Mouse (Mus musculus) neural tube, embryonic 15.5 days (tissue): ENCODE measurements around the gene Tm7sf2. TPM values are rescaled to one million over a fixed set of nuclear protein-coding genes. Genes with fewer than 3 reads are reported as not detected.

ENCODE experiments used
- ATAC-seq: fragments of 200-750 bp; cut with Nextera tagmentation; 2 replicates; pipeline ENCODE4 v1.8.0; 2017; ENCODE audit warnings: mild to moderate bottlenecking, moderate TSS enrichment, moderate library complexity; ENCODE audit not compliant: low FRiP score
- H3K27ac ChIP-seq: fragments of 300-500 bp; sonication (generic); replicated peaks from 2 replicates; pipeline ENCODE4 v1.5.1; 2015; ENCODE audit warnings: mild to moderate bottlenecking, inconsistent platforms
- H3K27me3 ChIP-seq: fragments of 300-500 bp; sonication (generic); replicated peaks from 2 replicates; pipeline ENCODE4 v1.6.1; 2015; ENCODE audit warnings: inconsistent platforms
- H3K36me3 ChIP-seq: fragments of 300-500 bp; sonication (generic); 2 replicates; pipeline ENCODE4 v1.6.1; 2015; ENCODE audit warnings: inconsistent platforms
- H3K4me1 ChIP-seq: fragments of 300-500 bp; sonication (generic); 2 replicates; pipeline ENCODE4 v1.6.1; 2015; ENCODE audit warnings: inconsistent platforms
- H3K4me2 ChIP-seq: fragments of 300-500 bp; sonication (generic); 2 replicates; pipeline ENCODE4 v1.6.1; 2015; ENCODE audit warnings: inconsistent platforms, mild to moderate bottlenecking, moderate library complexity
- H3K4me3 ChIP-seq: fragments of 300-500 bp; sonication (generic); replicated peaks from 2 replicates; pipeline ENCODE4 v1.5.1; 2015; ENCODE audit warnings: mild to moderate bottlenecking, inconsistent platforms
- H3K9ac ChIP-seq: fragments of 300-500 bp; sonication (generic); replicated peaks from 2 replicates; pipeline ENCODE4 v1.6.1; 2015; ENCODE audit warnings: mild to moderate bottlenecking, inconsistent platforms
- H3K9me3 ChIP-seq: fragments of 300-500 bp; sonication (generic); replicated peaks from 2 replicates; pipeline ENCODE4 v1.6.1; 2016; ENCODE audit warnings: inconsistent platforms
- WGBS: fragments of 180-500 bp; shearing (Covaris S2); methylation state at CpG from one replicate; pipeline ENCODE4 v1.1.7; 2015; ENCODE audit warnings: mixed read lengths; 5-methylcytosine and 5-hydroxymethylcytosine counted together
- polyA plus RNA-seq: library from polyadenylated mRNA; unstranded; fragments of >200 nt; fragmentation: Nextera tagmentation; extraction: Ambion mirVana; gene quantifications from 2 replicates; pipeline ENCODE4 v1.2.1, GENCODE M21; 2015

Tm7sf2 gene
- polyA plus RNA-seq, 1 experiment from 2014 or later, result 61.6 TPM

DNA sequence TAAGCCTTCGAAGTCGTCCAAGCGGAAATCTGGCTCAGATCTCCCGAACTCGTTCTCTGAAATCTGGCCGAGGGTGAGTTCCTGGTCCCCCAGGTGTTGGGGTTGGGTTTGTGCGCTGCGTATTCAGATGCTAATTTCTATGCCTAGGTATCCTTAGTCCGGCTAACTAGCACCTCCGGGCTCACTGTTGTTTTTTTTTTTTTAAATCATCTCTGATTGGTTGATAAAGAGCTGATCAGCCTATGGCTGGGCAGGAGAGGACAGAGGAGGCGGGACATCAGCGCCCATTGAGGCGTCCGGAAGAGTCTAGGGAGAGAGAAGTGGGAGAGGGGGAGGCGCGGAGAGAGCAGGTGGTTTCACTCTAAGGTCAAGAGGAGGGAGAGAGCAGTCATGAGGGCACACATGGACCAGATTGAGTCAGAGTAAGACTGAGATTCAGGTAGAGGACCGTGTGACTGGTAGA, 17.3 kb upstream of the Tm7sf2 start:
- peaks cover 30% of the 10 kb centered on the region for H3K4me1 ChIP-seq
- ATAC-seq, result peak; percentile 36; the same call in 1 of the 2 replicates
- WGBS, result under 1% methylated on average over 17 of the region's 17 CpGs
- no peaks in the 10 kb centered on the region for H3K27me3 ChIP-seq
- peak overlapping the region; percentile 94 for H3K4me2 ChIP-seq
- no peaks in the 10 kb centered on the region for H3K9me3 ChIP-seq
- H3K4me3 ChIP-seq, result peak overlapping the region; percentile 67
- H3K9ac ChIP-seq, result no peak overlapping the region
- H3K36me3 ChIP-seq, result peaks cover 26% of the 10 kb centered on the region
- no peak overlapping the region for H3K27ac ChIP-seq

DNA sequence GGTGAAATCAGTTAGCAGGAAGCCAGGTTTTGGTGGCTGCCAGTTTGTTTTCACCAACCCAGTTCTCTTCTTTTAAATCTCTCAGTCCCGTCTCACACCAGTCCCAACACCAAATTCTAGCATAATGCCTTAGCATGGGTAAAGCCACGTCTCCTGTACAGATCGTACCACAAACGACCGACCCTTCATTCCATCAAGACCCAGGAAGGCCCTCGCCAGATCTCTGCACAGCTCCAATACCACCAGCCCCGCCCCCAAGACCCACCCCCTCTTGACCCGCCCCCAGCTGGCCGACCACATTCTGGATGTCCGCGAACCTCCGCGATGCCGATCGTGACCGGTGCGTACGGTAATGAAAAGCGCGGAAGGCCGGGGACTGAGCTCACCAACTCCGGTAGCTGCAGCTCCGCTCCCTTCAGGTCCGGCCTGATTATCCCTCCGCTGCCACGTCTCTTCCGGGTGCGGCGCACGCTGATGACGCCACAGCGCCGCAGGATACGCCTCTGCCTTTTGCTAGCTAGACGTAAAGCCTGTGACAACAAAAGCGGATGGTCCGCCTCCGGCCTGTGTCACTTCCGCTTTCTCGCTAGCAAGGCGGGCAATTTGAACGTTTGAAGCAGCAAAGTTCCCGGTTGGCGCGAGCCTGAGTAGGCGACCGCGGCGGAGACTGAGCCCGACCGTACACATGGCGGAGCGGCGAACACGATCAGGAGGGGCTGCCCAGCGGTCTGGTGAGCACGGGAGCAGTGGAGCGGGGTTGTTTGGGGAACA, 16.5 kb upstream of the Tm7sf2 start, which contains the start of the genes Zfpl1 and Cdca5:
Gene Zfpl1 (minus strand): TSS at position 479 of the 771 bp plus-strand sequence.
Gene Cdca5 (plus strand): TSS at position 506 of the 771 bp plus-strand sequence.
- H3K4me3 ChIP-seq, result peak within 1 kb of the TSS; percentile 67
- peak within 1 kb of the TSS; percentile 71 for H3K27ac ChIP-seq
- peak within 1 kb of the TSS; percentile 65 for H3K9ac ChIP-seq
- under 1% methylated on average over 58 of the region's 58 CpGs for WGBS
- peak within 1 kb of the TSS; percentile 94 for H3K4me2 ChIP-seq
- peaks cover 30% of the 10 kb centered on the region for H3K4me1 ChIP-seq
- H3K9me3 ChIP-seq, result no peaks in the 10 kb centered on the region
- H3K36me3 ChIP-seq, result peaks cover 34% of the 10 kb centered on the region
- no peaks in the 10 kb centered on the region for H3K27me3 ChIP-seq
- ATAC-seq, result peak; percentile 91

DNA sequence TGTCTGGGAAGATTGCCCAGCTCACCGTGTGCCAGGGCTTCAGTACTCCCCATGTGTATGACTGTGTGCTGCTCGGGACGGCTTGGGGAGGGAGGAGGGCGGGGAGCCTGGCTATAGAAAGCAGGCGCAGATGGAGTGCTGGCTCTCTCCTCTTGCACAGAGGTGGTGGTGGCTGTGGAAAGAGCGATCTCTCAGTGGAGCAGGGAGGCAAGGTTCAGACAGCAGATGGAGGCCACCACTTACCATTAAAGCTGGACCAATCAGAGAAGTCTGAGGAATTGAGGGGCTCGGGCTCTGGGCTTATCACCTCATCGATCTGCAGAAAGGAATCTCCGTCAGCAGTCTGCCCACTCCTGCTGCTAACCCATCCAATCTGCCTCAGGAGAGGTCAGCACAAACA, 14.0 kb upstream of the Tm7sf2 start, which contains the start of gene Gm28374:
Gene Gm28374 (minus strand): TSS at position 101 of the 400 bp plus-strand sequence.
- no peak within 1 kb of the TSS for H3K4me3 ChIP-seq
- no peaks in the 10 kb centered on the region for H3K27me3 ChIP-seq
- H3K4me1 ChIP-seq, result peaks cover 37% of the 10 kb centered on the region
- no peak within 1 kb of the TSS for H3K9ac ChIP-seq
- WGBS, result 92% methylated on average over 9 of the region's 9 CpGs
- H3K36me3 ChIP-seq, result peaks cover 35% of the 10 kb centered on the region
- no peak within 1 kb of the TSS for H3K27ac ChIP-seq
- no peak for ATAC-seq
- H3K9me3 ChIP-seq, result no peaks in the 10 kb centered on the region
- H3K4me2 ChIP-seq, result no peak within 1 kb of the TSS

DNA sequence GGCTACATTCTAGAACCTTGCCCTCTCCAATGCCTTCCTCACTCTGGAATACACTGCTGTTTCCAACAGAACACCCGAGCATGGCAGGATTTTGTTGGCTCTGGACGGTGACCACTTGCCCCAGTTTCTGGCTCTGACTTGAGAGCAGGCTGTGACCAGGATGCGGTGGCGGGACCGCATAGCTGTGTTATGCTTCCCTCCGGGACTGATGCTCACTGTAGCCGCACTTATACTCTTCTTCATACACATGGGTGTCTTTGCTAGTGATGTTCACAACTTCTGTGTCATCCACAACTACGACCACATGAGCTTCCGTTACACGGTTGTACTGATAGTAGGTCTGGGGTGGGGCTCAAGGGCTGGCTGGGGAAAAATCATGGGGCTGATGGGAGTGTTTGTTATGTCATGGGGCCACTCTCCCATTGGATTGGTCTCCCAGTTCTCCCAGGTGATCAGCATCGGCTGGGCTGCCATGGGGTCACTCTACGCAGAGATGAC, 11.9 kb upstream of the Tm7sf2 start, which contains the start of gene Tmem262:
Gene Tmem262 (plus strand): TSS at position 51 of the 498 bp plus-strand sequence.
- no peak for ATAC-seq
- no peak within 1 kb of the TSS for H3K27ac ChIP-seq
- no peaks in the 10 kb centered on the region for H3K9me3 ChIP-seq
- H3K4me1 ChIP-seq, result peaks cover 45% of the 10 kb centered on the region
- H3K4me3 ChIP-seq, result no peak within 1 kb of the TSS
- 94% methylated on average over 12 of the region's 12 CpGs for WGBS
- no peak within 1 kb of the TSS for H3K4me2 ChIP-seq
- no peaks in the 10 kb centered on the region for H3K27me3 ChIP-seq
- peaks cover 35% of the 10 kb centered on the region for H3K36me3 ChIP-seq
- no peak within 1 kb of the TSS for H3K9ac ChIP-seq

DNA sequence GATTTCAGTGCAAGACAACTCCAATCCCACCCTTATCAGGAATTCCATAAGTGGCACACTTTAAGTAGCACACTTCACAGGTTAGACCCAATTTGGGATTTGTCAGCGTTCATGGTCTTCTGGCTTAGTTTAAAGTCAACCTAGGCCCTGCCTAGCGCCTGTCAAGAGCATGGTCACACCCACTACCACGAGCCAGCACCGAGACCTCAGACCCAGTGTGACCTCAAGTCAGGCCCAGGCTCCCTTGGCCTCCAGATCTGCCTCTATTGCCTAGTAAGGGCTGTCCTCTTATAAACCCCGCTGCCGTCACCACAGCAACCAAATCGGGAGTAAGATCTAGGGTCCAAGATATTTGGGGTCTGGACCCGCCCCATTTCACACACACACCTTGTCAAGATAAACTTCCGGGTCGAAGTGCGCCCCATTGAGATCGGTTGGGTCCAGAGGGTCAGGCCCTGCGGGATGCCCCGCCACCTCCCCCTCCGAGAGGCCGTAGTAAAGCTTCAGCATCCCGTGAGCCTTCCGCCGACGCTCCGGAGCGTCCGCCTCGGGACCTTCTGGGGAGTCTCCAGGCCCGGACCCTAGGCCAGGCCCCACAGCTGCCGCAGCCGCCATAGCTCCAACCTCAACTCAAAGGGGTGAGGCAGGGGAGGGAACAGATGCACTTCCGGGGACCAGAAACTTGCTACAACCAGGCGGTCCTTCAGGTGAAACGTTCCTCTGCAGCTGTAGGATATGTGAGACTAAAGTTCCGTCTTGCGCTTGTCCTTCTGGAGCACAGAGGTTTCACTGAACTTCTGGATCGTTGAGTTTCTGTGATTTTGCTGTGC, 8.6 kb upstream of the Tm7sf2 start, which contains the start of gene Vps51:
Gene Vps51 (minus strand): TSS at position 668 of the 830 bp plus-strand sequence.
- H3K27me3 ChIP-seq, result no peaks in the 10 kb centered on the region
- H3K4me3 ChIP-seq, result peak within 1 kb of the TSS; percentile 63
- H3K36me3 ChIP-seq, result peaks cover 24% of the 10 kb centered on the region
- ATAC-seq, result peak; percentile 87
- H3K27ac ChIP-seq, result peak within 1 kb of the TSS; percentile 92
- H3K9ac ChIP-seq, result peak within 1 kb of the TSS; percentile 63
- WGBS, result 2% methylated on average over 33 of the region's 33 CpGs
- H3K4me2 ChIP-seq, result peak within 1 kb of the TSS; percentile 91
- no peaks in the 10 kb centered on the region for H3K9me3 ChIP-seq
- peaks cover 27% of the 10 kb centered on the region for H3K4me1 ChIP-seq

DNA sequence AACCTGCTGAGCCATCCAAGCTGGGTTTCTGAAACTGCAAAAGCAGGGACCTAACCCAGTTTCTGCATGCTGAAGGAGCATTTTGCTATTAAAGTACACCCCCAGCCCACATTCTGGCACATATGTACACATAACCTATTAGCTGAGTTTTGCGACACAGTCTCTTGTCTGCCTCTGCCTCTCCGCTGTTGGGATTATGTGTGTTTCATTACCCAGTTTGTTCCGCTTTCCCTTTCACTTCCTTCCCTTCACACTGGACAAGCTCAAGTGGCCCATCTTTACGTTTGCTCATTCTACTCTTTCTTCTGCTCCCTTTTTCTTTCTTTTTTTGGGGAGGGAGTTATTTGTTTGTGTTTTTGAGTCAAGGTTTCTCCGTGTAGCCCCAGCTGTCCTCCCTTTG, 5.7 kb upstream of the Tm7sf2 start:
- Histone ChIP-seq H3K27ac (no peak overlapping the region), H3K9me3 (no peaks in the 10 kb centered on the region), H3K4me3 (no peak overlapping the region), H3K36me3 (peaks cover 29% of the 10 kb centered on the region), H3K9ac (no peak overlapping the region), H3K4me1 (peaks cover 27% of the 10 kb centered on the region), H3K27me3 (no peaks in the 10 kb centered on the region), H3K4me2 (no peak overlapping the region)
- ATAC-seq, result no peak
- 90% methylated on average over 5 of the region's 5 CpGs for WGBS

DNA sequence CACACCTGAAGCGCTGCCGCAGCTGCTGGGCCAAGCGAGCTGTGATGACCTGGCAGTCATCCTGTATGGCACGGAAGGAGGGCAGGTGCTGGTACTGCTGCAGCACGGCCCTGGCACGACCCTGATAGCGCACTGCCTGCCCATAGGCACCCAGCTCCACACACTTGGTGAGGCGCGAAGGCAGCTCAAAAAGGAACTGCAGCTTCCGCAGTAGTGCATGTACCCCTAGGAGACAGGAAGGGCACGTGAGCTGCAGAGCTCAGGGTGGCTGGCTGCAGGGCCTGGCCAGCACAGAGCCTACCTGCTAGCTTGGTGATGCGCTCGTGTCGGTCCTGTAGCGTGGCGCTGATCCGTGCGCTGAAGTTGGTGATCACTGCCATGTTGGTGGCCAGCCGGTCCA, 3.1 kb upstream of the Tm7sf2 start:
- H3K9ac ChIP-seq, result no peak overlapping the region
- H3K36me3 ChIP-seq, result peaks cover 30% of the 10 kb centered on the region
- no peaks in the 10 kb centered on the region for H3K9me3 ChIP-seq
- ATAC-seq, result no peak
- WGBS, result 95% methylated on average over 19 of the region's 19 CpGs
- peaks cover 37% of the 10 kb centered on the region for H3K4me1 ChIP-seq
- no peaks in the 10 kb centered on the region for H3K27me3 ChIP-seq
- H3K4me2 ChIP-seq, result no peak overlapping the region
- H3K4me3 ChIP-seq, result no peak overlapping the region
- no peak overlapping the region for H3K27ac ChIP-seq

DNA sequence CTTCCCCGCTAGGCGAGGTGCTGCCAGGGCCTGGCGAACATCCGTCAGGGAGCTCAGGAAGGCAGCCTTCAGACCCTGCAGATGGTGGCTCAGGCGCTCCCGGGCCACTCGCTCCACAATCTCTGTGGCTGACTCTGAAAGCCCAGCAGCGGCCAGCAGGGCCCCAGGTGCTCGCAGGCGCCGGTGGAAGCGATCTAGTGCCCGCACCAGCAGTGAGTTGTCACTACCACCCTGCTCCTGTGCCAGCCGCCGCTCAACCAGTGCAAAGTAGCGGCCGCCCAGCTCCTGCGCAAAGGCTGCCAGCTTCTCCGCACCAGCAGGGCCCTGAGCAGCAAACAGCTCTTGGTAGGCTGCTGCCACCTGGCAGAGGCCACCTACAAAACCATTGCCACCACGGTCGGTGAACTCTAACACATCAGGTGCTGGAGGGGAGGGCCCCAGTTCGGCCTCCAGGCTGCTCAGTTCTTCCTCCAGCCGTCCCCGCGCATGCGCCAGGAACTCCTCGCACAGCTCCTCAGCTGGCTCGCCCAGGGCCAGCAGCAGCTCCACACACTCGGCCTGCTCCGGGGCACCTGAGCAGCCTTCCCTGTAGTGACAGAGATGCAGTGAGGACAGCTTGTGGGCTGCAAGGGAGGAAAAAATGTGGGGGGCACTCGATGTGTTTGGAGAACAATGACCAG, 2.5 kb upstream of the Tm7sf2 start:
- WGBS, result 94% methylated on average over 31 of the region's 31 CpGs
- no peak overlapping the region for H3K4me2 ChIP-seq
- H3K27ac ChIP-seq, result no peak overlapping the region
- no peak overlapping the region for H3K9ac ChIP-seq
- no peak overlapping the region for H3K4me3 ChIP-seq
- H3K9me3 ChIP-seq, result no peaks in the 10 kb centered on the region
- no peak for ATAC-seq
- H3K36me3 ChIP-seq, result peaks cover 30% of the 10 kb centered on the region
- peaks cover 37% of the 10 kb centered on the region for H3K4me1 ChIP-seq
- no peaks in the 10 kb centered on the region for H3K27me3 ChIP-seq

DNA sequence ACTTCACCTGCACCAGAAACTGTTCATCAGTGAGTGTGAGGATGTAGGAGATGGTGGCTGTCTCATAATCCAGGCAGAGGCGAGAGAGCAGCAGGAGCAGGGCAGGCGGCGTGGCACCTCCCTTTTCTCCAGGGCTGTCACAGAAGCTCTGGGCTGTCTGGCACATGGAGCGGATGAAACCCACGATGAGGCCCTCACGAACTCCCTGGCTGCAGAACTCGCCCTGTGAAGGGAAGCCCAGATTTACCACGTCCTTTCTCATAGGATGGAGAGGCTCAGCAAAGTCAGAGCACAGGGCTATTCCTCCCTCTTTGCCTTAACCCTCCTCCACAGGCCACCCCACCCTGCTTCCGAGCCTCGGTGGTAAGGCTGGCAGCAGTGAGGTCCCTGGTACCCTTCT, 1.7 kb upstream of the Tm7sf2 start:
- H3K27ac ChIP-seq, result no peak overlapping the region
- peaks cover 32% of the 10 kb centered on the region for H3K4me1 ChIP-seq
- no peaks in the 10 kb centered on the region for H3K27me3 ChIP-seq
- H3K9me3 ChIP-seq, result no peaks in the 10 kb centered on the region
- H3K36me3 ChIP-seq, result peaks cover 30% of the 10 kb centered on the region
- WGBS, result 96% methylated on average over 10 of the region's 10 CpGs
- H3K9ac ChIP-seq, result no peak overlapping the region
- no peak for ATAC-seq
- H3K4me2 ChIP-seq, result no peak overlapping the region
- H3K4me3 ChIP-seq, result no peak overlapping the region

DNA sequence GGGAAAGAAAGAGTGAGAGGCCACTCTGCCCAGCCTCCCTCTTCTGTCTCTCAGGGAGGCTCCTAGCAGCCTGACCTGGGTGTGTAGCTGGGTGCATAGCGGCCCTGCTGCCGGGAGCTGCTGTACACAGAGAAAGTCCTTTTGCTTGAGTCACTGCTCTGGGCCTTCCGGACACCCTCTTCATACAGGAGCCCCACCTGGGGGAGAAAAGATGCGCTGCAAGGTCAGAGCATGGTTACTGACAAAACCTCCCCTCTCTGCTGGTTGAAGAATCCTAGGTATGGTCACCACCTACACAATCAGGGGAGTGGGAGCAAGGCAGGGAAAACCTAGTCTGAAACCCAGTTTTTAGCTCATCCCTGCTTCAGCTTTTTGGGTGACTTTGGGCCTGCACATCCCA, 778 bp upstream of the Tm7sf2 start:
- Histone ChIP-seq H3K27me3 (no peaks in the 10 kb centered on the region), H3K27ac (no peak overlapping the region), H3K9me3 (no peaks in the 10 kb centered on the region), H3K9ac (no peak overlapping the region), H3K4me2 (no peak overlapping the region), H3K36me3 (peaks cover 30% of the 10 kb centered on the region), H3K4me1 (peaks cover 33% of the 10 kb centered on the region), H3K4me3 (no peak overlapping the region)
- WGBS, result 82% methylated on average over 4 of the region's 4 CpGs
- ATAC-seq, result no peak
